Mouse (Mus musculus) forebrain, embryonic 14.5 days (tissue): ENCODE results near the gene Pdgfc. TPM values are rescaled to one million over a fixed set of nuclear protein-coding genes. Genes with fewer than 3 reads are reported as not detected.

ENCODE experiments used
- ATAC-seq: fragments of 200-750 bp; cut with Nextera tagmentation; 2 replicates; pipeline ENCODE4 v1.8.0; 2017; ENCODE audit warnings: mild to moderate bottlenecking, moderate library complexity
- DNase-seq: peaks from one replicate; pipeline ENCODE4 v3.0.0-alpha.2; 2015; ENCODE audit warnings: low spot score
- H3K27ac ChIP-seq: fragments of 300-500 bp; sonication (generic); 2 replicates; pipeline ENCODE4 v1.5.1; 2014; ENCODE audit warnings: low read depth, mild to moderate bottlenecking, control low read depth, low read length, moderate library complexity
- H3K27me3 ChIP-seq: fragments of 300-500 bp; sonication (generic); replicated peaks from 2 replicates; pipeline ENCODE4 v1.6.1; 2014; ENCODE audit warnings: low read length, control low read depth, mixed read lengths; ENCODE audit not compliant: control insufficient read depth, insufficient read depth
- H3K36me3 ChIP-seq: fragments of 300-500 bp; sonication (generic); 2 replicates; pipeline ENCODE4 v1.6.1; 2014; ENCODE audit warnings: low read length, control low read depth; ENCODE audit not compliant: control insufficient read depth, insufficient read depth
- H3K4me1 ChIP-seq: fragments of 300-500 bp; sonication (generic); 2 replicates; pipeline ENCODE4 v1.6.1; 2014; ENCODE audit warnings: antibody characterized with exemption, low read length, control low read depth; ENCODE audit not compliant: control insufficient read depth, insufficient read depth
- H3K4me2 ChIP-seq: fragments of 300-500 bp; sonication (generic); 2 replicates; pipeline ENCODE4 v1.6.1; 2014; ENCODE audit warnings: mild to moderate bottlenecking, control low read depth, low read length
- H3K4me3 ChIP-seq: fragments of 300-500 bp; sonication (generic); 2 replicates; pipeline ENCODE4 v1.5.1; 2014; ENCODE audit warnings: low read depth, low read length, control low read depth
- H3K9ac ChIP-seq: fragments of 300-500 bp; sonication (generic); 2 replicates; pipeline ENCODE4 v1.6.1; 2014; ENCODE audit warnings: mild to moderate bottlenecking, low read length, control low read depth, moderate library complexity
- H3K9me3 ChIP-seq: fragments of 300-500 bp; sonication (generic); replicated peaks from 2 replicates; pipeline ENCODE4 v1.6.1; 2016; ENCODE audit warnings: low read length, control low read depth, mixed read lengths; ENCODE audit not compliant: control insufficient read depth
- WGBS: fragments of 180-500 bp; shearing (Covaris S2); extraction: QIAGEN DNeasy Blood & Tissue Kit; methylation state at CpG from one replicate; pipeline ENCODE4 v1.1.7; 2014; 5-methylcytosine and 5-hydroxymethylcytosine counted together
- polyA plus RNA-seq: library from polyadenylated mRNA; unstranded; fragments of >200 nt; fragmentation: Nextera tagmentation; extraction: Ambion mirVana; gene quantifications from 2 replicates; pipeline ENCODE4 v1.2.1, GENCODE M21; 2014

Pdgfc gene
- polyA plus RNA-seq, 1 experiment from 2014 or later: 7.4 TPM

DNA sequence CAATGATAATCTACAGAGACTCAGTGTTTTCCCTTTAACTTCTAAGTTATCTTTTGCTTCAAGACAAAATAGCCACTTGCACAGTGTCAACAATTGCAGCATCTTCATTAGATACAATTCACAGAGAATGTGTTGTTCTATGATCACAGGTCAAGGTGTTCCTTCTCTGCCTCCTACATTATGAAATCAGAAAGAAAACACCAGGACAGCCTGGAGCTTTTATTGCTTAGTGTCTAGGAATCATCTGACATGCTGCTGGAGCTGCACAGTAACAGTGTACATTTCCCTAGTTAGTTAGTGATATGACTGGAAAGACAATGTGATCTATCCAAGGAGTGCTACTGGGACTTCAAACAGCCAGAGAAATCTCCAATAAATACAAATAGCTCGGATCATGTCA, 118.2 kb downstream of the Pdgfc start:
- H3K4me2 ChIP-seq: no peak overlapping the region
- H3K9me3 ChIP-seq: no peaks in the 10 kb centered on the region
- DNase-seq (no peak), ATAC-seq (no peak)
- 84% methylated on average over 1 of the region's 1 CpGs for WGBS
- H3K4me3 ChIP-seq: no peak overlapping the region
- no peaks in the 10 kb centered on the region for H3K4me1 ChIP-seq
- H3K27me3 ChIP-seq: no peaks in the 10 kb centered on the region
- no peaks in the 10 kb centered on the region for H3K36me3 ChIP-seq
- H3K27ac ChIP-seq: no peak overlapping the region
- H3K9ac ChIP-seq: no peak overlapping the region

DNA sequence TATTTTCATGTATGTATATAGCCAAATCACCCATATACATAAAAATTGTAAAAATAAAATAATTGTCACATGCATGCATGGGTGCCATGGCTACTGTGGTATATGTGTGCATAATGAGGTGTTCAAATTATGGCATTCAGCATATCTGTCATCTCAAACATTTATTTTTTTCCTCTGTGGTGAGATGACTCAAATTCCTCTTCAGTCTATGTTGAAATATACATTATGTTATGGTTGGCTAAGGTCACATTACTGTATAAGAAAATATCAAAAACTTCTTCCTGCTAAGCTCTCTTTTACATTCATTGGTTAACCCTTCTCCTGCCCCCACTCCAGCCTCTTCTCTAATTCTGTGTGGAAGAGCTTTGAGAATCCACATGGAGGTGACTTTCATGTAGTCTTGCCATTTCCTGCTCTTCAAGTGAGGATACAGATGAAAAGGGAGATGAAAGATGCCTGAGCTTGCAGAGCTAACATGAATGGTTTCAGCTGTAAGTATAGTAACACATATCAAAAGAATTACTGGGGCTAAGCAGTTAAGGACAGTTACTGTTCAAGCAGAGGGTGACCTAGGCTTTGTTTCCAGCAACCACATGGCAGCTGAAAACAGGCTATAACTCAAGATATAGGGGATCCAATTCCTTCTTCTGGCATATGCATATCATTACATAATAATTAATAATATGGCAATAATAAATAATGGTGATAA, 124.4 kb downstream of the Pdgfc start:
- Histone ChIP-seq H3K4me2 (no peak overlapping the region), H3K4me1 (no peaks in the 10 kb centered on the region), H3K4me3 (no peak overlapping the region), H3K9me3 (no peaks in the 10 kb centered on the region), H3K27me3 (no peaks in the 10 kb centered on the region), H3K27ac (no peak overlapping the region), H3K36me3 (no peaks in the 10 kb centered on the region), H3K9ac (no peak overlapping the region)
- DNase-seq (no peak), ATAC-seq (no peak)

DNA sequence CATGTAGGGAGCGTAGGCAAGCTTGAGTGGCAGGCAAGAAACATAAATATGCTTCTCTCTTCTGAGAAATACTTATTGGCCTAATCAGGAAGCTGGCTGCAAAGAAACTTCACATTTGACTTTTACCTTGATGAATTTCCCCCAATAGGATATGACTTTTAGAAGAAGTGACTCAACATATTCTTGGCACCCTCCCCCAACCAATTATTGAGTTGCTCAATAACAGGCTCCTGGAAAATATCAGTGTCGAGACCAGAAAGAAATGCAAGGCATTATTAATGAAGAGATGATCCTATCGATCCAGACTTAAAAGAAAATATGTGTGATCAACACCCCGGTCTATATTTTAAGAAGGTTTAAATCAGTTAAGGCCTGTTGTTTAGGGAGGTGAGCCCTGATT, 125.9 kb downstream of the Pdgfc start:
- Histone ChIP-seq H3K4me3 (no peak overlapping the region), H3K4me1 (no peaks in the 10 kb centered on the region), H3K36me3 (no peaks in the 10 kb centered on the region), H3K27me3 (no peaks in the 10 kb centered on the region), H3K9ac (no peak overlapping the region), H3K4me2 (no peak overlapping the region), H3K9me3 (no peaks in the 10 kb centered on the region), H3K27ac (no peak overlapping the region)
- WGBS: 97% methylated on average over 4 of the region's 4 CpGs
- DNase-seq: no peak
- ATAC-seq: no peak

DNA sequence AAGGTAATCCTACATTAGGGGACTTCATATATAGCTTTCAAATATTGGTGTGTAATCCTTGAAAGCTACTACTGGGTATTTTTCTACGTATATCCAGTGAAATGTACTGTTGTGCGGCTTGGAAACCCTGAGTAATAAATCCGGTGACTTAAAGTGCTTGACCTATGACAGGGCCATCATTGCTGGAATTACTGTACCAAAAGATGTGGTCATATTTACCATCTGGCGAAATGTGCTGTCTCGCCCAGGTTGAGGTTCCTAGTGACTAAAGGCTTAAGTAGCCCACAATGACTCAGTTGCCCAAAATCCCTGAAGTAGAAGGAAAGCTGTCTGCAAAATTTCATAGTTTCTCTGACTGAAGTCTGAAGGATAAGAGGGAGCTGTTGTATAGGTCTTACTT, 127.9 kb downstream of the Pdgfc start:
- Histone ChIP-seq H3K9ac (no peak overlapping the region), H3K27ac (no peak overlapping the region), H3K4me1 (no peaks in the 10 kb centered on the region), H3K4me2 (no peak overlapping the region), H3K4me3 (no peak overlapping the region), H3K9me3 (no peaks in the 10 kb centered on the region), H3K27me3 (no peaks in the 10 kb centered on the region), H3K36me3 (no peaks in the 10 kb centered on the region)
- 94% methylated on average over 5 of the region's 5 CpGs for WGBS
- ATAC-seq (no peak), DNase-seq (no peak)

DNA sequence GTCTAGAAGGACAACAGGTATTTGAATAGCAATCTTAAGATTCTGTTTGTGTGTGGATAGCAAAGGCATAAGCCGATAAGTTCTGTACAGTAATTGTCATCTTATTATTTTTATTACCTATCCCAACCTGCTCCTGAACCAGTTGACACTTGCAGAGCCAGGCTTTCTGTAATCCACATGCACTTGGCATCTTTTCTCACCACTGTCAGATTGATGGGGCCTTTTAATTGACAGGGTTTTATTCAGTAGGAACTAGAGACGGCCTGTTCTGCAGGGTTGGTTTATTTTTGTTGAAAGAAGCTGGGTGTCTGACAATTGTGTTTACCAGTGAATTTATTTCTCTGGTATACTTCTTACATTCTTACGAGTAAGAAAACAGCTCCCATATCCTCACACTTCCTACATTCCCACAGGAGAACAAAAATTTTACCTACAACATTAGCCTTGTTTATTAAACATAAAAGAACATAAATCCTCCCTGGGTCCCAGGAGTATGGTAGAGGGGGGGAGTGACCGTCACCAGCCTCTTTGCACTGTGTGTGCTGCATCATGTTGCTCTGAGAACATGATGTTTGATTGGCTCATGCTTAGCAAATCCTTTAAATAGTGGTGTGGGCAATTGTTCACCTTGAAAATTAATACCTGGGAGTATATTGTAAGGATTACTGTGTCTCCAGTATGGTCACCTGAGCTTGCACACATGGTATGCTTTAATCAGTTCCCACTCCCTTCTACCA, 134.0 kb downstream of the Pdgfc start:
- Histone ChIP-seq H3K27me3 (no peaks in the 10 kb centered on the region), H3K4me2 (no peak overlapping the region), H3K4me3 (no peak overlapping the region), H3K36me3 (no peaks in the 10 kb centered on the region), H3K9me3 (no peaks in the 10 kb centered on the region), H3K4me1 (no peaks in the 10 kb centered on the region), H3K27ac (no peak overlapping the region), H3K9ac (no peak overlapping the region)
- DNase-seq (peak; percentile 3), ATAC-seq (no peak)
- 64% methylated on average over 4 of the region's 4 CpGs for WGBS

DNA sequence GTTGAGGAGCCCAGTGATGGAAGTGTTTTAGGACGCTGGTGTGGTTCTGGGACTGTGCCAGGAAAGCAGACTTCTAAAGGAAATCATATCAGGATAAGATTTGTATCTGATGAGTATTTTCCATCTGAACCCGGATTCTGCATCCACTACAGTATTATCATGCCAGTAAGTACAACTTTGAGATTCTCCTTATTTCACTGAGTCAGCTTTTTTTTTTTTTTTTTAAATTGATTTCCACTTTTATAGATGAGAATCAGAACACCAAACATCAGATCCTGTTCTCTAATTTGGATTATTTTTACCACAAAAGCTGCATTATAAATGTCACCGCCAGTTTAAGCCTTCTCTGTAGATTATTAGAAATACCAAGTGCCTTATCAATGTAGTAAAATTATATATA, 138.6 kb downstream of the Pdgfc start:
- H3K4me2 ChIP-seq: no peak overlapping the region
- H3K9ac ChIP-seq: no peak overlapping the region
- no peak overlapping the region for H3K4me3 ChIP-seq
- DNase-seq: no peak
- no peak for ATAC-seq
- no peaks in the 10 kb centered on the region for H3K27me3 ChIP-seq
- no peaks in the 10 kb centered on the region for H3K9me3 ChIP-seq
- no peak overlapping the region for H3K27ac ChIP-seq
- H3K4me1 ChIP-seq: no peaks in the 10 kb centered on the region
- no peaks in the 10 kb centered on the region for H3K36me3 ChIP-seq
- 88% methylated on average over 3 of the region's 3 CpGs for WGBS

DNA sequence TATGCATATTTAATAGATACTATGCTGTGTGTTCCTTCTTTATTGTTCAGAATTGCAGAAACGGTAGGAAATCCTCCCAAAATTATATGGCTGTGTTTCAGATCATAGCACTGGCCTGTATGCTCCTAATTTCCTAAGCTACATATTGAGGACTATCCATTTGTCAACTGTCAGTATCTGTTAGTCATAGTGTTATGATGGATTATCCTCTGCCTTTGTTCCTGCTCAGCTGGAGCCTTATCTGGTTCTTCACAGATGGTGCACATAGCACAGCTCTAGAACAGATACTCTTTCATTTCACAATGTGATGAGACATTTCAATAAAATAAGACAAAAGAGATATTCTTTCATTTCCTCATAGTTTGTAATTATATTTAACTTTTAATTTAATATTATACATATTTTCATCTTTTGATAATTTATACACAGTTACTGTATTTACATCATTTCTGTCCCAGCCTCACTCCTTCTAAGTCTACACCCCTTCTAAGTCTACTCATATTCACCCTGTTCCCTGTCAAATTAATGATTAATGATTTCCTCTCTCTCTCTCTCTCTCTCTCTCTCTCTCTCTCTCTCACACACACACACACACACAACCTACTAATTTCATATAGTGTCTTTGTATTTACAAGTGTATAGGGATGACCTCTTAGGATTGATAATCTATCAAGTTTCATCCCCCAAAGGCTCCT, 145.2 kb downstream of the Pdgfc start:
- Histone ChIP-seq H3K4me1 (no peaks in the 10 kb centered on the region), H3K9me3 (no peaks in the 10 kb centered on the region), H3K36me3 (no peaks in the 10 kb centered on the region), H3K27me3 (no peaks in the 10 kb centered on the region), H3K9ac (no peak overlapping the region), H3K4me2 (no peak overlapping the region), H3K27ac (no peak overlapping the region), H3K4me3 (no peak overlapping the region)
- DNase-seq: no peak
- 89% methylated on average over 1 of the region's 1 CpGs for WGBS
- ATAC-seq: no peak

DNA sequence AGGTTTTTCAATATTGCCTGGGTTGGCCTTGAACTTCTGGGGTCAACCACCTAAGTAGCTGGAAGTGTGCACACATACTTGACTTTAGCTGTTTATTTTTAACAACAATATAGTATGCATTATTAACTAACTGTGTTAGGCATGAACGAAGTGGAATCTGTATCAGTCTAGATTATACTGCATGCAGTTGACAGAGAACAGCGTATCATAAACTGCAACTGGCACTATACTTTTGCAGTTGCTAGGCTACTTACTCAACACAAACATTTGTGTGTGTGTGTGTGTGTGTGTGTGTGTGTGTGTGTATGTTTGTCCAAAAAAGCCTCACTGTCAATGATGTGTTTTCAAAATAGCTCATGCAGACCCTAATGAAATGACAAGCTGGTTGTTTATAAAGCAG, 160.7 kb downstream of the Pdgfc start:
- H3K36me3 ChIP-seq: no peaks in the 10 kb centered on the region
- ATAC-seq: no peak
- H3K9me3 ChIP-seq: no peaks in the 10 kb centered on the region
- no peak overlapping the region for H3K4me2 ChIP-seq
- WGBS: 85% methylated on average over 2 of the region's 2 CpGs
- no peak for DNase-seq
- H3K9ac ChIP-seq: no peak overlapping the region
- no peak overlapping the region for H3K27ac ChIP-seq
- H3K27me3 ChIP-seq: no peaks in the 10 kb centered on the region
- no peak overlapping the region for H3K4me3 ChIP-seq
- H3K4me1 ChIP-seq: no peaks in the 10 kb centered on the region

DNA sequence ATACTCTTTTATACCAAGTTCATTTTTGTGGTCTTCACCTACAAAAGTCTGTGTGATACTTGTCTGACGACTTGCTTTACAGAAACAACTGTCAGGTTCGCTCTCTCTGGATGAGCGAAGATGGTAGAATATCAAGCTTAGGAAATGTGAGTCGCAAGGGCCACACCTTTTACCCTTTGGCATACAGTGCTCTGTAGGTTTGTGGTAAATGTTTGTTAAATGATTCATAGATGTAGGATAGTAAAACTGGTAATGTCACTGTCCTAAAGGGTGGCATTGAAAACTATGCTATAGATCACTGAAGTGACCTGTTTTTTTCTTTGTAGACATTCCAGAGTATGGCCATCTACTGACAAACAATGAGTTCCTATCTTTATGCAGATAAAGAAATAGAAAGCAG, 161.4 kb downstream of the Pdgfc start:
- no peak overlapping the region for H3K4me3 ChIP-seq
- ATAC-seq (no peak), DNase-seq (no peak)
- no peaks in the 10 kb centered on the region for H3K9me3 ChIP-seq
- no peak overlapping the region for H3K4me2 ChIP-seq
- H3K4me1 ChIP-seq: no peaks in the 10 kb centered on the region
- no peaks in the 10 kb centered on the region for H3K27me3 ChIP-seq
- H3K9ac ChIP-seq: no peak overlapping the region
- no peaks in the 10 kb centered on the region for H3K36me3 ChIP-seq
- no peak overlapping the region for H3K27ac ChIP-seq
- 91% methylated on average over 4 of the region's 4 CpGs for WGBS
